ENCODE assay signal across 9 mouse cellular contexts in genomic region chr9:61705586-61706233, GRCm38 (mm10).
A peak's percentile ranks its signal among the peaks of the same experiment; 100 is the strongest.
DNase-seq lines count a peak whose midpoint lies in the region; ATAC-seq and TF ChIP-seq lines count a peak whose summit lies in the region.
"Had no signal": no experiment of that assay in that cellular context is flagged by ENCODE, and none has a peak within 500 bp of the region (broad histone marks: within the 10 kb centered on the region; RNA-seq: fewer than 3 reads in every experiment).

No protein-coding gene starts in this region.

- no peaks in the 10 kb centered on the region for H3K27me3 ChIP-seq in lung, postnatal 0 days (replicated peaks; ENCODE audit: insufficient read depth, low read length)
- peaks cover 8% of the 10 kb centered on the region; the same call in 1 of the 2 replicates for H3K27me3 ChIP-seq in limb, embryonic 10.5 days (ENCODE audit: low read depth, poor library complexity, severe bottlenecking)

- H3K4me1 ChIP-seq in lung, postnatal 0 days (ENCODE audit: insufficient read depth, low read depth, low read length) = peaks cover 8% of the 10 kb centered on the region; the same call in 1 of the 2 replicates
- peaks cover 36% of the 10 kb centered on the region for H3K4me1 ChIP-seq in limb, embryonic 10.5 days

- no peak overlapping the region for H3K4me3 ChIP-seq in lung, postnatal 0 days (ENCODE audit: low read depth, low read length)
- H3K4me3 ChIP-seq in limb, embryonic 10.5 days = no peak overlapping the region
- H3K4me3 ChIP-seq: hindbrain, embryonic 15.5 days had no signal

- no peak overlapping the region for H3K4me2 ChIP-seq in lung, postnatal 0 days (replicated peaks; ENCODE audit: low read depth, low read length)
- H3K4me2 ChIP-seq: hindbrain, embryonic 15.5 days had no signal

- H3K27ac ChIP-seq in lung, postnatal 0 days (ENCODE audit: low read length) = no peak overlapping the region
- no peak overlapping the region for H3K27ac ChIP-seq in limb, embryonic 10.5 days
- H3K27ac ChIP-seq: hindbrain, embryonic 15.5 days had no signal

- no peak for TF ChIP-seq CTCF in lung, postnatal 0 days (IDR thresholded peaks at IDR 0.05)

- no peak overlapping the region for H3K9ac ChIP-seq in lung, postnatal 0 days (replicated peaks; ENCODE audit: low read depth)
- H3K9ac ChIP-seq: hindbrain, embryonic 15.5 days had no signal

- peak; percentile 55 for DNase-seq in CD4-positive, CD25-positive, alpha-beta regulatory T cell, adult 2 months (ENCODE audit: low read depth, low spot score)
- no peak for DNase-seq in lung, postnatal 0 days (ENCODE audit: low spot score)
- DNase-seq in lung, postnatal 14 days = no peak
- peak; percentile 64 for DNase-seq in lung, postnatal 36 days
- DNase-seq in thymus, postnatal 4 days = peak; percentile 68
- DNase-seq in limb, embryonic 10.5 days (ENCODE audit: low spot score) = no peak
- DNase-seq in adipocyte (ENCODE audit: low spot score) = no peak

- no peak for ATAC-seq in CD4-positive, CD25-positive, alpha-beta regulatory T cell, adult 4 months
- peak; percentile 30; the same call in 1 of the 2 replicates for ATAC-seq in lung, postnatal 0 days

- H3K9me3 ChIP-seq in lung, postnatal 0 days (ENCODE audit: low read length) = no peaks in the 10 kb centered on the region
- H3K9me3 ChIP-seq in limb, embryonic 10.5 days (replicated peaks) = no peaks in the 10 kb centered on the region
- H3K9me3 ChIP-seq: hindbrain, embryonic 15.5 days had no signal

- WGBS in lung, postnatal 0 days = 56% methylated on average over 5 of the region's 5 CpGs
- 68% methylated on average over 5 of the region's 5 CpGs for WGBS in limb, embryonic 10.5 days

- no peaks in the 10 kb centered on the region for H3K36me3 ChIP-seq in lung, postnatal 0 days (ENCODE audit: insufficient read depth, low read length)
- H3K36me3 ChIP-seq in limb, embryonic 10.5 days = no peaks in the 10 kb centered on the region
- H3K36me3 ChIP-seq: hindbrain, embryonic 15.5 days had no signal

- no peak for TF ChIP-seq EP300 in lung, postnatal 0 days (IDR thresholded peaks at IDR 0.05)

Comparison
In these comparisons a context has a peak if more than half of its experiments do, and no peak if none do; other contexts are left out.
1. DNase-seq: peak in CD4-positive, CD25-positive, alpha-beta regulatory T cell, adult 2 months (single experiment), lung, postnatal 36 days (single experiment) and thymus, postnatal 4 days (single experiment); none in lung, postnatal 0 days (single experiment), lung, postnatal 14 days (single experiment), limb, embryonic 10.5 days (single experiment) and adipocyte (single experiment).